Mouse (Mus musculus) hindbrain, embryonic 16.5 days (tissue): Measurements from ENCODE around the gene Sh3bp5l. TPM values are rescaled to one million over a fixed set of nuclear protein-coding genes. Genes with fewer than 3 reads are reported as not detected.
A peak's percentile ranks its signal among the peaks of the same experiment; 100 is the strongest.

ENCODE experiments used
- ATAC-seq: fragments of 200-750 bp; cut with Nextera tagmentation; 2 replicates; pipeline ENCODE4 v1.8.0; 2017; ENCODE audit warnings: moderate TSS enrichment, moderate library complexity
- H3K27ac ChIP-seq: fragments of 300-500 bp; sonication (generic); 2 replicates; pipeline ENCODE4 v1.5.1; 2014; ENCODE audit warnings: low read depth, mild to moderate bottlenecking, control low read depth, low read length, moderate library complexity
- H3K27me3 ChIP-seq: fragments of 300-500 bp; sonication (generic); replicated peaks from 2 replicates; pipeline ENCODE4 v1.6.1; 2014; ENCODE audit warnings: low read length; ENCODE audit not compliant: control insufficient read depth, insufficient read depth
- H3K36me3 ChIP-seq: fragments of 300-500 bp; sonication (generic); 2 replicates; pipeline ENCODE4 v1.6.1; 2014; ENCODE audit warnings: mild to moderate bottlenecking, low read length, moderate library complexity, mixed read lengths; ENCODE audit not compliant: control insufficient read depth, insufficient read depth
- H3K4me1 ChIP-seq: fragments of 300-500 bp; sonication (generic); 2 replicates; pipeline ENCODE4 v1.6.1; 2014; ENCODE audit warnings: low read depth, low read length; ENCODE audit not compliant: control insufficient read depth, insufficient read depth
- H3K4me2 ChIP-seq: fragments of 300-500 bp; sonication (generic); 2 replicates; pipeline ENCODE4 v1.6.1; 2014; ENCODE audit warnings: mild to moderate bottlenecking, low read length, control low read depth, moderate library complexity
- H3K4me3 ChIP-seq: fragments of 300-500 bp; sonication (generic); 2 replicates; pipeline ENCODE4 v1.5.1; 2014; ENCODE audit warnings: mild to moderate bottlenecking, low read length, control low read depth, moderate library complexity
- H3K9ac ChIP-seq: fragments of 300-500 bp; sonication (generic); 2 replicates; pipeline ENCODE4 v1.6.1; 2014; ENCODE audit warnings: low read depth, mild to moderate bottlenecking, control low read depth, low read length, moderate library complexity
- H3K9me3 ChIP-seq: fragments of 300-500 bp; sonication (generic); 2 replicates; pipeline ENCODE4 v1.6.1; 2014; ENCODE audit warnings: mild to moderate bottlenecking, low read length, moderate library complexity; ENCODE audit not compliant: control insufficient read depth
- WGBS: fragments of 180-500 bp; shearing (Covaris S2); extraction: QIAGEN DNeasy Blood & Tissue Kit; methylation state at CpG from one replicate; pipeline ENCODE4 v1.1.7; 2014; 5-methylcytosine and 5-hydroxymethylcytosine counted together
- polyA plus RNA-seq: library from polyadenylated mRNA; unstranded; fragments of >200 nt; fragmentation: Nextera tagmentation; extraction: Ambion mirVana; gene quantifications from 2 replicates; pipeline ENCODE4 v1.2.1, GENCODE M21; 2015

The Sh3bp5l gene
- polyA plus RNA-seq, 1 experiment from 2014 or later, result 48.0 TPM

- Histone ChIP-seq H3K27ac (peak overlapping the region; percentile 61), H3K4me1 (peaks cover 30% of the 10 kb centered on the region)
- ATAC-seq, result 0 out of 2 replicates have a peak, but pooled peaks have one; percentile 2
These were observed 598 bp downstream of the Sh3bp5l start for GRCm38 (mm10) chr11:58331149-58331495.

DNA sequence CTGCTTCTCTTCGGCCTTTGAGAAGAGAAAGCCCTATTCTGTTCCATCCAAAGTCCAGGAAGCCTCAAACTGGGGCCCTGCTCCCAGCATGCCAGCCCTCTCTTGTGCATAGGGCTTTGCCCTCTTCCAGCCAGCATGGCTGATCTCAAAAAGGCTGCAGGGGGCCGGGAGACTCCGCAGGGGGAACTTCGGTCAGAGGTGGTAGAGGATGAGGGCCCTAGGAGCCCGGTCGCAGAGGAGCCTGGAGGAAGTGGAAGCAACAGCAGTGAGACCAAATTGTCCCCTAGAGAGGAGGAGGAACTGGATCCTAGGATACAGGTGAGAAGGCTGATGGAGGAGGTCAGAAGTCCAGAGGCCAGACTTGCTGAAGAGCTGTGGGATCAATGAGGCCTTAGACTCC lies 1.0 kb downstream of the Sh3bp5l start:
- ATAC-seq, result no peak
- WGBS, result 95% methylated on average over 6 of the region's 6 CpGs
- H3K4me1 ChIP-seq, result peaks cover 30% of the 10 kb centered on the region
- no peaks in the 10 kb centered on the region for H3K27me3 ChIP-seq
- H3K4me2 ChIP-seq, result peak overlapping the region; percentile 96
- H3K9ac ChIP-seq, result peak overlapping the region; percentile 90; the same call in 1 of the 2 replicates
- no peaks in the 10 kb centered on the region for H3K9me3 ChIP-seq
- H3K36me3 ChIP-seq, result peaks cover 11% of the 10 kb centered on the region
- H3K4me3 ChIP-seq, result peak overlapping the region; percentile 88
- no peak overlapping the region for H3K27ac ChIP-seq

More at GRCm38 (mm10) chr11:58331149-58331495, 598 bp downstream of the Sh3bp5l start:
- H3K4me2 ChIP-seq, result peak overlapping the region; percentile 96
- WGBS, result 14% methylated on average over 10 of the region's 10 CpGs
- peak overlapping the region; percentile 88 for H3K4me3 ChIP-seq
- no peaks in the 10 kb centered on the region for H3K27me3 ChIP-seq
- H3K36me3 ChIP-seq, result peaks cover 10% of the 10 kb centered on the region
- H3K9me3 ChIP-seq, result no peaks in the 10 kb centered on the region
- peak overlapping the region; percentile 90 for H3K9ac ChIP-seq

DNA sequence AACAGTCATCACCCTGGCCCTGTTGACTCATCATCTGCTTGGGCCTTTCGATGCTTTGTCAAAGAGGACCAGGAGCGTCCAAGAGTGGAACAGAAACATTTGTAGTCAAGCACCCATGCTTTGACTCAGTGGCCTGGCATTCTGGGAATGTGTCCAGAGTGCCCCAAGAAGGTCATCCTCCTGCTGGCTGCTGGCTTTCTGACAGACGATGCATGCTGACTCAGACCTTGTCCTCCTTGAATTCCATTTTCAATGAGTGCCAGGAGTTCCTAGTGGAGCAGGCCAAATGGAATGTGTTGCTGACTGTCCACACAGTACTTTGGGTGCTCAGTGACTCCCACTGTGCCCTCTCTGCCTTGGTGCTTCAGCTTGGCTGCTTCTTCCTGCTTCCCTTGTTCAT lies 4.2 kb downstream of the Sh3bp5l start:
- Histone ChIP-seq H3K4me1 (peaks cover 22% of the 10 kb centered on the region), H3K9ac (no peak overlapping the region), H3K36me3 (peaks cover 20% of the 10 kb centered on the region), H3K9me3 (no peaks in the 10 kb centered on the region), H3K4me3 (no peak overlapping the region), H3K4me2 (no peak overlapping the region), H3K27ac (no peak overlapping the region), H3K27me3 (no peaks in the 10 kb centered on the region)
- no peak for ATAC-seq
- WGBS, result 78% methylated on average over 3 of the region's 3 CpGs

GRCm38 (mm10) chr11:58346745-58347144 lies 16.2 kb downstream of the Sh3bp5l start:
- no peak overlapping the region for H3K4me2 ChIP-seq
- no peaks in the 10 kb centered on the region for H3K9me3 ChIP-seq
- H3K36me3 ChIP-seq, result peaks cover 31% of the 10 kb centered on the region
- no peaks in the 10 kb centered on the region for H3K27me3 ChIP-seq
- H3K9ac ChIP-seq, result no peak overlapping the region
- 93% methylated on average over 4 of the region's 4 CpGs for WGBS
- no peaks in the 10 kb centered on the region for H3K4me1 ChIP-seq
- ATAC-seq, result no peak
- no peak overlapping the region for H3K4me3 ChIP-seq
- no peak overlapping the region for H3K27ac ChIP-seq

GRCm38 (mm10) chr11:58350628-58351027 lies 20.1 kb downstream of the Sh3bp5l start:
- no peaks in the 10 kb centered on the region for H3K9me3 ChIP-seq
- H3K27ac ChIP-seq, result no peak overlapping the region
- H3K9ac ChIP-seq, result no peak overlapping the region
- H3K4me3 ChIP-seq, result no peak overlapping the region
- H3K4me1 ChIP-seq, result no peaks in the 10 kb centered on the region
- H3K4me2 ChIP-seq, result no peak overlapping the region
- H3K36me3 ChIP-seq, result peaks cover 16% of the 10 kb centered on the region
- no peaks in the 10 kb centered on the region for H3K27me3 ChIP-seq
- ATAC-seq, result no peak
- WGBS, result 70% methylated on average over 4 of the region's 4 CpGs

DNA sequence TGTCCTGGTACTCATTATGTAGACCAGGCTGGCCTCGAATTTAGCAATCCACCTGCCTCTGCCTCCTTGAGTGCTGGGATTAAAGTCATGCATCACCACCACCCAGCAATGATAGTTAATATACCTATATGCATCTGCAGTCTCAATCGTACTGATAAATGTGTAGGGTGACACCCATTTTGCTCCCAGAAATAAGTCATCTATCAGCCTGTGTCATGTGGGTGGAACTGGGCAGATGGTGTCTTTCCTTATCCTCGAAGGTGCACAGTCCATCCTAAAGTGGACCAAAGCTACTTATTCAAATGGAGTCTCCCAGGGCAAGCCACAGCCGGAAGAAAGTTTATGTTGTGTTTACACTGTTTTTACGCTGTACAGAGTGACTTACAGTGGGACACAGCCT lies 20.7 kb downstream of the Sh3bp5l start:
- Histone ChIP-seq H3K9ac (no peak overlapping the region), H3K4me2 (no peak overlapping the region), H3K27ac (no peak overlapping the region), H3K27me3 (no peaks in the 10 kb centered on the region), H3K4me1 (no peaks in the 10 kb centered on the region), H3K4me3 (no peak overlapping the region), H3K9me3 (no peaks in the 10 kb centered on the region), H3K36me3 (peaks cover 11% of the 10 kb centered on the region)
- ATAC-seq, result no peak
- 88% methylated on average over 5 of the region's 5 CpGs for WGBS

- Histone ChIP-seq H3K4me2 (no peak overlapping the region), H3K27me3 (no peaks in the 10 kb centered on the region), H3K36me3 (no peaks in the 10 kb centered on the region), H3K9ac (no peak overlapping the region), H3K4me1 (no peaks in the 10 kb centered on the region), H3K9me3 (no peaks in the 10 kb centered on the region), H3K27ac (no peak overlapping the region), H3K4me3 (no peak overlapping the region)
- ATAC-seq, result no peak
- 69% methylated on average over 7 of the region's 7 CpGs for WGBS
These were observed 22.4 kb downstream of the Sh3bp5l start for GRCm38 (mm10) chr11:58352681-58353548.

- H3K4me3 ChIP-seq, result no peak overlapping the region
- WGBS, result 90% methylated on average over 3 of the region's 3 CpGs
- no peak overlapping the region for H3K9ac ChIP-seq
- H3K4me2 ChIP-seq, result no peak overlapping the region
- no peaks in the 10 kb centered on the region for H3K4me1 ChIP-seq
- no peaks in the 10 kb centered on the region for H3K9me3 ChIP-seq
- H3K27ac ChIP-seq, result no peak overlapping the region
- no peaks in the 10 kb centered on the region for H3K27me3 ChIP-seq
- H3K36me3 ChIP-seq, result no peaks in the 10 kb centered on the region
- ATAC-seq, result no peak
These were observed 23.2 kb downstream of the Sh3bp5l start for GRCm38 (mm10) chr11:58353709-58354108.

GRCm38 (mm10) chr11:58354476-58354875 lies 24.0 kb downstream of the Sh3bp5l start:
- WGBS, result 81% methylated on average over 8 of the region's 10 CpGs
- ATAC-seq, result no peak
- Histone ChIP-seq H3K9me3 (no peaks in the 10 kb centered on the region), H3K4me1 (no peaks in the 10 kb centered on the region), H3K27ac (no peak overlapping the region), H3K27me3 (no peaks in the 10 kb centered on the region), H3K4me2 (no peak overlapping the region), H3K9ac (no peak overlapping the region), H3K36me3 (no peaks in the 10 kb centered on the region), H3K4me3 (no peak overlapping the region)
